9 mouse cellular contexts compared by ENCODE assay signal in genomic region chr3:132086461-132086860, GRCm38 (mm10). TPM values are rescaled to one million over a fixed set of nuclear protein-coding genes. Genes with fewer than 3 reads are reported as not detected.
DNase-seq lines count a peak whose midpoint lies in the region; ATAC-seq lines count a peak whose summit lies in the region.
"Had no signal": no experiment of that assay in that cellular context is flagged by ENCODE, and none has a peak within 500 bp of the region (broad histone marks: within the 10 kb centered on the region; RNA-seq: fewer than 3 reads in every experiment).

No protein-coding gene starts in this region.

- H3K36me3 ChIP-seq in liver, embryonic 11.5 days (ENCODE audit: control insufficient read depth, insufficient read depth, low read length) = no peaks in the 10 kb centered on the region
- H3K36me3 ChIP-seq in forebrain, embryonic 13.5 days (ENCODE audit: poor library complexity, severe bottlenecking) = no peaks in the 10 kb centered on the region
- H3K36me3 ChIP-seq in limb, embryonic 11.5 days (ENCODE audit: control insufficient read depth, insufficient read depth, low read length) = no peaks in the 10 kb centered on the region
- no peaks in the 10 kb centered on the region for H3K36me3 ChIP-seq in neural tube, embryonic 15.5 days

- H3K9ac ChIP-seq in liver, embryonic 11.5 days (ENCODE audit: low read depth, low read length) = no peak overlapping the region
- peak overlapping the region; percentile 52; the same call in 1 of the 2 replicates for H3K9ac ChIP-seq in forebrain, embryonic 13.5 days
- peak overlapping the region; percentile 41 for H3K9ac ChIP-seq in limb, embryonic 11.5 days (ENCODE audit: low read length)
- H3K9ac ChIP-seq in neural tube, embryonic 15.5 days (replicated peaks) = 0 out of 2 replicates have a peak overlapping the region, but pooled peaks have one; percentile 44

- peak overlapping the region; percentile 44; the same call in 1 of the 2 replicates for H3K4me3 ChIP-seq in liver, embryonic 11.5 days (ENCODE audit: low read depth, low read length)
- H3K4me3 ChIP-seq in forebrain, embryonic 13.5 days = peak overlapping the region; percentile 49
- H3K4me3 ChIP-seq in limb, embryonic 11.5 days (ENCODE audit: low read depth, low read length) = peak overlapping the region; percentile 44
- H3K4me3 ChIP-seq in neural tube, embryonic 15.5 days (replicated peaks) = peak overlapping the region; percentile 46

- no peak for ATAC-seq in liver, embryonic 11.5 days (replicated peaks; ENCODE audit: low FRiP score)
- 0 out of 2 replicates have a peak, but pooled peaks have one; percentile 1 for ATAC-seq in forebrain, embryonic 13.5 days
- ATAC-seq in limb, embryonic 11.5 days (ENCODE audit: insufficient number of reproducible peaks, low FRiP score, low TSS enrichment, low read depth) = no peak
- ATAC-seq in neural tube, embryonic 15.5 days (ENCODE audit: low FRiP score) = no peak

- H3K27me3 ChIP-seq in liver, embryonic 11.5 days (replicated peaks; ENCODE audit: control insufficient read depth, insufficient read depth, low read length) = peaks cover 28% of the 10 kb centered on the region
- peaks cover 34% of the 10 kb centered on the region for H3K27me3 ChIP-seq in forebrain, embryonic 13.5 days
- H3K27me3 ChIP-seq in limb, embryonic 11.5 days (ENCODE audit: control insufficient read depth, insufficient read depth, low read length) = no peaks in the 10 kb centered on the region
- peaks cover 27% of the 10 kb centered on the region for H3K27me3 ChIP-seq in neural tube, embryonic 15.5 days (replicated peaks)

- H3K9me3 ChIP-seq in liver, embryonic 11.5 days (ENCODE audit: control insufficient read depth, low read length) = no peaks in the 10 kb centered on the region
- H3K9me3 ChIP-seq in forebrain, embryonic 13.5 days (replicated peaks) = no peaks in the 10 kb centered on the region
- no peaks in the 10 kb centered on the region for H3K9me3 ChIP-seq in limb, embryonic 11.5 days (ENCODE audit: control insufficient read depth, low read length)
- no peaks in the 10 kb centered on the region for H3K9me3 ChIP-seq in neural tube, embryonic 15.5 days (replicated peaks)

- WGBS in liver, embryonic 11.5 days = 27% methylated on average over 5 of the region's 5 CpGs
- WGBS in forebrain, embryonic 13.5 days = 22% methylated on average over 5 of the region's 5 CpGs
- WGBS in limb, embryonic 11.5 days = 24% methylated on average over 5 of the region's 5 CpGs
- WGBS in neural tube, embryonic 15.5 days = 25% methylated on average over 5 of the region's 5 CpGs

- no peak overlapping the region; the same call in 1 of the 2 replicates for H3K4me2 ChIP-seq in liver, embryonic 11.5 days
- peak overlapping the region; percentile 92 for H3K4me2 ChIP-seq in forebrain, embryonic 13.5 days
- H3K4me2 ChIP-seq in limb, embryonic 11.5 days (ENCODE audit: low read depth, severe bottlenecking) = peak overlapping the region; percentile 78
- peak overlapping the region; percentile 99 for H3K4me2 ChIP-seq in neural tube, embryonic 15.5 days

- H3K27ac ChIP-seq in liver, embryonic 11.5 days (ENCODE audit: low read depth, low read length) = no peak overlapping the region
- no peak overlapping the region for H3K27ac ChIP-seq in forebrain, embryonic 13.5 days
- no peak overlapping the region for H3K27ac ChIP-seq in limb, embryonic 11.5 days (replicated peaks; ENCODE audit: low read depth, low read length)
- no peak overlapping the region for H3K27ac ChIP-seq in neural tube, embryonic 15.5 days (replicated peaks)

- H3K4me1 ChIP-seq in liver, embryonic 11.5 days (replicated peaks; ENCODE audit: control insufficient read depth, insufficient read depth, low read length) = peaks cover 6% of the 10 kb centered on the region; the same call in 1 of the 2 replicates
- H3K4me1 ChIP-seq in forebrain, embryonic 13.5 days = peaks cover 34% of the 10 kb centered on the region
- no peaks in the 10 kb centered on the region; the same call in 1 of the 2 replicates for H3K4me1 ChIP-seq in limb, embryonic 11.5 days (ENCODE audit: control insufficient read depth, insufficient read depth, low read length)
- H3K4me1 ChIP-seq in neural tube, embryonic 15.5 days = peaks cover 41% of the 10 kb centered on the region

- DNase-seq in liver, embryonic 11.5 days (ENCODE audit: low spot score) = no peak
- DNase-seq in liver = no peak
- no peak for DNase-seq in limb, embryonic 11.5 days (ENCODE audit: low spot score)
- DNase-seq in thymus, postnatal 25 days = no peak
- DNase-seq in adrenal gland, postnatal 25 days = no peak
- DNase-seq in kidney, adult 8-10 months = no peak

RNA-seq across cellular contexts. Expression of gene Dkk2, which starts 1.4 kb away (rescaled TPM):
- 3.1 TPM in 2 replicates for polyA plus RNA-seq in liver, embryonic 11.5 days (2014; fragmentation: Nextera tagmentation; extraction: Ambion mirVana)
- 1.9 and 2.1 TPM in 2 replicates for polyA plus RNA-seq in forebrain, embryonic 13.5 days (2015; fragmentation: Nextera tagmentation; extraction: Ambion mirVana)
- polyA plus RNA-seq in limb, embryonic 11.5 days (2014; fragmentation: Nextera tagmentation; extraction: Ambion mirVana) = 12.8 and 14.7 TPM in 2 replicates
- 1.9 and 2.9 TPM in 2 replicates for polyA plus RNA-seq in neural tube, embryonic 15.5 days (2015; fragmentation: Nextera tagmentation; extraction: Ambion mirVana)
- total RNA-seq in adrenal gland, postnatal 25 days (2021) = 1.7 and 2.3 TPM in 2 replicates
- total RNA-seq: megakaryocyte-erythroid progenitor cell, adult 5-6 weeks had no signal
